Mouse (Mus musculus) effector memory CD4-positive, alpha-beta T cell, adult 5 months (primary cell): ENCODE results near the gene Asap3. TPM values are rescaled to one million over a fixed set of nuclear protein-coding genes. Genes with fewer than 3 reads are reported as not detected.

Experiments
- polyA plus RNA-seq: library from polyadenylated mRNA; unstranded; fragments of 100-300 nt; shearing (Covaris generic); gene quantifications from one replicate; pipeline ENCODE4 v1.2.1, GENCODE M21; 2017

The Asap3 gene
- 0.15 TPM for polyA plus RNA-seq

GRCm38 (mm10) chr4:136206033-136206893, at the start of gene Asap3:
Gene Asap3 (plus strand): TSS chr4:136206365.

GRCm38 (mm10) chr4:136172011-136172541, 34.1 kb upstream of the Asap3 start, which contains the start of gene E2f2:
Gene E2f2 (plus strand): TSS chr4:136172394.

GRCm38 (mm10) chr4:136247729-136248463, 41.7 kb downstream of the Asap3 start, which contains the start of gene Tcea3:
Gene Tcea3 (plus strand): TSS chr4:136247729.

GRCm38 (mm10) chr4:136284455-136284854, 78.3 kb downstream of the Asap3 start, which contains the start of gene Zfp46:
Gene Zfp46 (plus strand): TSS chr4:136284683.

Other genes with a start within 250 kb of the Asap3 start
- 29.0 TPM for gene Gale, start 242.6 kb upstream of the Asap3 start, polyA plus RNA-seq
- gene Lypla2, start 233.7 kb upstream of the Asap3 start, polyA plus RNA-seq = 215 TPM
- gene Pithd1, start 219.1 kb upstream of the Asap3 start, polyA plus RNA-seq = 57.5 TPM
- gene Eloa, start 184.6 kb upstream of the Asap3 start, polyA plus RNA-seq = 49.2 TPM
- 280 TPM for gene Rpl11, start 152.9 kb upstream of the Asap3 start, polyA plus RNA-seq
- 15.3 TPM for gene Id3, start 62.9 kb upstream of the Asap3 start, polyA plus RNA-seq
- gene E2f2, start 34.0 kb upstream of the Asap3 start, polyA plus RNA-seq = 2.2 TPM
- not detected for gene Tcea3, start 41.4 kb downstream of the Asap3 start, polyA plus RNA-seq
- 3.5 TPM for gene Zfp46, start 78.3 kb downstream of the Asap3 start, polyA plus RNA-seq
- gene Hnrnpr, start 104.6 kb downstream of the Asap3 start, polyA plus RNA-seq = 106 TPM
- gene Htr1d, start 217.2 kb downstream of the Asap3 start, polyA plus RNA-seq = not detected